Mouse (Mus musculus) bone marrow macrophage, adult 2 months (primary cell): Measurements from ENCODE around the gene Tomm40l. TPM values are rescaled to one million over a fixed set of nuclear protein-coding genes. Genes with fewer than 3 reads are reported as not detected.

Experiments
- H3K27ac ChIP-seq: 2 replicates; pipeline ENCODE4 v1.5.1; 2012; ENCODE audit warnings: low read depth, low read length; ENCODE audit not compliant: insufficient read depth
- H3K4me1 ChIP-seq: 2 replicates; pipeline ENCODE4 v1.6.1; 2012; ENCODE audit warnings: low read length; ENCODE audit not compliant: control insufficient read depth, insufficient read depth
- H3K4me3 ChIP-seq: 2 replicates; pipeline ENCODE4 v1.5.1; 2012; ENCODE audit warnings: mild to moderate bottlenecking, low read length, moderate library complexity; ENCODE audit not compliant: insufficient read depth
- CTCF ChIP-seq: IDR thresholded peaks from 2 replicates; pipeline ENCODE4 v1.5.1; 2012; ENCODE audit warnings: low read depth, mild to moderate bottlenecking, low read length, moderate library complexity
- POLR2A ChIP-seq: IDR thresholded peaks from 2 replicates; pipeline ENCODE4 v1.6.1; 2012; ENCODE audit warnings: mild to moderate bottlenecking, low read depth, low read length, borderline replicate concordance
- polyA plus RNA-seq: library from polyadenylated mRNA; stranded (reverse); fragments of >200 nt; gene quantifications from 2 replicates; pipeline ENCODE4 v1.2.4, GENCODE M21; 2012; ENCODE audit not compliant: missing spikeins, insufficient read depth, insufficient read length

Gene Tomm40l
- polyA plus RNA-seq, 1 experiment = 25.8 TPM

DNA sequence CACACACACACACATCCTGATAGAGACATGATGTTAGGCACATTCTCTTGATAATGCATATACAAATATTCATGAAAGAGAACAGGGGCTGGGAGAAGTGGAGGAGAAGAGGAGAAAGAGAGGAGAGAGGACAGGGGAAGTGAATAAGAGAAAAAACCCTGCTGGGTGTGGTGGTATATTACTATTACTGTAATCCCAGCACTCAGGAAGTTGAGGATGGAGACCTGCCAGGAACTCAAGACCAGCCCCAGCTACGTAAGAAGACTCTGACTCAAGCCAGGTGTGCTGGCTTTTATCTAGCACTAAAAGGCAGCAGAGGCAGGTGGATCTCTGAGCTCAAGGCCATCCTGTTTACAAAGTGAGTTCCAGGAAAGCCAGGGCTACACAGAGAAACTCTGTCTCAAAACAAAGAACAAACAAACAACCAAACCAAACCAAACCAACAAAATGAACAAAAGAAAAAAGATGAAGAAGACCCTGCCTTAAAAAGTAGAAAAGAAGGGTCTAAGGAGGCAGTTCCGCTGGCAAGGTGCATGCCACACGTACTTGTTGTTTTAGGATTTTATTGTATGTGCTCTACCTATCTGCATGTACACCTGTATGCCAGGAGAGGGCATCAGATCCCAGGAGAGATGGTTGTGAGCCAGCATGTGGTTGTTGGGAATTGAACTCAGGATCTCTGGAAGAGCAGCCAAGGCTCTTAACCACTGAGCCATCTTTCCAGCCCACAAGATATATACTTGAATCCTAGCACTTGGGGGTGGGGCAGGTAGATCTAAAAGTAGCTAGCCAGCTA, 41.5 kb upstream of the Tomm40l start:
- no peak for TF ChIP-seq CTCF
- no peak for TF ChIP-seq POLR2A
- Histone ChIP-seq H3K27ac (peak overlapping the region; percentile 61), H3K4me3 (no peak overlapping the region), H3K4me1 (peaks cover 34% of the 10 kb centered on the region)

- H3K27ac ChIP-seq = peak overlapping the region; percentile 69
- TF ChIP-seq POLR2A (no peak), CTCF (no peak)
These were observed 40.9 kb upstream of the Tomm40l start for GRCm38 (mm10) chr1:171263185-171263611.

GRCm38 (mm10) chr1:171262594-171263130, 40.3 kb upstream of the Tomm40l start:
- H3K4me1 ChIP-seq = peaks cover 30% of the 10 kb centered on the region
- H3K27ac ChIP-seq = peak overlapping the region; percentile 69
- H3K4me3 ChIP-seq = peak overlapping the region; percentile 34
- TF ChIP-seq CTCF = no peak
- no peak for TF ChIP-seq POLR2A

More at GRCm38 (mm10) chr1:171263185-171263611, 40.9 kb upstream of the Tomm40l start:
- H3K4me3 ChIP-seq = peak overlapping the region; percentile 34
- H3K4me1 ChIP-seq = peaks cover 30% of the 10 kb centered on the region

DNA sequence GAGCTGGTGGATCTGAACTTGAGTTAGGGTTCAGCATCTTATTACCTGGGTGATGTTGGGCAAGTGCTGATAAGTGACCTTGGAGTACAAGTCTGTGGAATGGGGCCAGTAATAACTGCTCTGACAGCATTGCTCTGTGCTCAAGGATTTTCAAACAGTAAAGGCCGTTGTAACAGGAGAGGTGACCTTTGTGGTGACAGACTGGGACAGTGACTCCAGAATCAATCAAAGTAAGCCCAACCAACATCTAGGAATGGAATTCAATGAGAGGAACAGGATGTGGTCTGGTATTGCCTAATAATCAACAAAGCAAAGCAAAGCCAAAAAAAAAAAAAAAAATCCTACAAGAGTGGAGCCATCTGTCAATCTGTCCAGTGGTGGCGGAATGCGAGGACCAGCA, 38.0 kb upstream of the Tomm40l start:
- Histone ChIP-seq H3K4me3 (no peak overlapping the region), H3K27ac (no peak overlapping the region), H3K4me1 (peaks cover 28% of the 10 kb centered on the region)
- TF ChIP-seq POLR2A (no peak), CTCF (no peak)

DNA sequence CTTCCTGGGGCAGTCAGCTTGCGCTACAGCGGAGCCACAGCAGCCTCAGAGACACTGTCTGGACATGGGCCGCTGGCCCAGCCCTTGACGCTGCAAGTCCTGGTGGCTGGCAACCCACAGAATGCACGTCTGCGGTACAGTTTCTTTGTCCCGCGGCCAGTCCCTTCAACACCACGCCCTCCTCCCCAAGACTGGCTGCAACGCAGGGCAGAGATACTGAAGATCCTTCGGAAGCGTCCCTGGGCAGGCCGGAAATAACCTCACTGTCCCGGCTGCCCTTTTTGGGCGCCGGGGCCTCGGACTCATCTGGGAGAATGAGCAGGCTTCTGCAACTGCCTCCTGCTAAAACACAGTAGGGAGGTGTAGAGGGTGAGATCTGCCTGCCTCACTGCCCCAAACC, 36.6 kb upstream of the Tomm40l start:
- Histone ChIP-seq H3K4me1 (peaks cover 26% of the 10 kb centered on the region), H3K4me3 (no peak overlapping the region), H3K27ac (no peak overlapping the region)
- TF ChIP-seq CTCF = no peak
- no peak for TF ChIP-seq POLR2A

GRCm38 (mm10) chr1:171257781-171258180, 35.5 kb upstream of the Tomm40l start:
- no peak overlapping the region for H3K27ac ChIP-seq
- H3K4me1 ChIP-seq = peaks cover 22% of the 10 kb centered on the region
- TF ChIP-seq POLR2A (no peak), CTCF (no peak)
- no peak overlapping the region for H3K4me3 ChIP-seq

DNA sequence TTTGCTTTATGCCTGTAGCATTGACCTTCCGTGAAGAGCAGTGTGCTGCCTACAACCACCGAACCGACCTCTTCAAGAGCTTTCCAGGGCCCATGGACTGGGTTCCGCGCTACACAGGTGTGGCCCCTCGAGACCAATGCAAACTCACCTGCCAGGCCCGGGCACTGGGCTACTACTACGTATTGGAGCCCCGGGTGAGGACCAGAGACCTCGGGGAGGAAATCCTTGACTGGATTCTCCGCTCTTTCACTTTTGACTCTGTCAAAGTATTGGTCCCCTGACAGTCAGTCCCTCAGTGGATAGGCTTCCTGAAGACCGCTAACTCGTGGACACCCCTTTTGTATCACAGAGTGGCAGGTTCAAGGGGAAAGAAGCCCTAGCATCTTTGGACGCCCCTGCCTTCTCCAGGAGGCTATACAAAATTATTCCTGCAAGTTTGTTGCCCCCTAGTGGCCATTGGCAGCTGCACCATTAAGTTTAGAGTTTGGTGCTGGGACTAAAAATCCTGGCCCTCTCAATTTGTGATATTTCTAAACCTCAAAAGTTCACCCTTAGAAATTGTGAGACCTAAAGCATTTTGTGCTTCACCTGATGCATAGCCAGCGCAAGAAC, 34.7 kb upstream of the Tomm40l start:
- Histone ChIP-seq H3K4me1 (peaks cover 19% of the 10 kb centered on the region), H3K27ac (no peak overlapping the region), H3K4me3 (no peak overlapping the region)
- TF ChIP-seq POLR2A (no peak), CTCF (peak; percentile 58)

DNA sequence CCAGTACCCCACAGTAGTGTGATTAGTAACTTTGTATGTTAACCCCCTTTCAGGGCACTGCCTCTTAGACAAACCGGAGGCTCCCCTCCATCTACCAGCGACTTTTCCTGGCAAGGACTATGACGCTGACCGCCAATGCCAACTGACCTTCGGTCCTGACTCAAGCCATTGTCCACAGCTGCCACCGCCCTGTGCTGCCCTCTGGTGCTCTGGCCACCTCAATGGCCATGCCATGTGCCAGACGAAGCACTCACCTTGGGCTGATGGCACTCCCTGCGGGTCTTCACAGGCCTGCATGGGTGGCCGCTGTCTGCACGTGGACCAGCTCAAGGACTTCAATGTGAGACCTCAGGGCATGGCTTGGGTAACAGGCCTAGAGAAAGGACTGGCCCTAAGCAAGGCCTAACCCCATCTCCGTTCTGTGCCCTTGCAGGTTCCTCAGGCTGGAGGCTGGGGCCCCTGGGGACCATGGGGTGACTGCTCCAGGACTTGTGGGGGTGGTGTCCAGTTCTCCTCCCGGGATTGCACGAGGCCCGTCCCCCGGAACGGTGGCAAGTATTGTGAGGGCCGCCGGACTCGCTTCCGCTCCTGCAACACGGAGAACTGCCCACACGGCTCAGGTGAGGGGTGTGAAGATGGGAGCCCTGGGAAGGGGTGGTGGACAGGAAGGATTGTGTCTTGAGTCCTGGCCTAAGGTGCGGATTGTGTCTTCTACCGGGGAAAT, 33.9 kb upstream of the Tomm40l start:
- TF ChIP-seq POLR2A (no peak), CTCF (no peak)
- no peak overlapping the region for H3K27ac ChIP-seq
- H3K4me3 ChIP-seq = no peak overlapping the region
- H3K4me1 ChIP-seq = peaks cover 15% of the 10 kb centered on the region

DNA sequence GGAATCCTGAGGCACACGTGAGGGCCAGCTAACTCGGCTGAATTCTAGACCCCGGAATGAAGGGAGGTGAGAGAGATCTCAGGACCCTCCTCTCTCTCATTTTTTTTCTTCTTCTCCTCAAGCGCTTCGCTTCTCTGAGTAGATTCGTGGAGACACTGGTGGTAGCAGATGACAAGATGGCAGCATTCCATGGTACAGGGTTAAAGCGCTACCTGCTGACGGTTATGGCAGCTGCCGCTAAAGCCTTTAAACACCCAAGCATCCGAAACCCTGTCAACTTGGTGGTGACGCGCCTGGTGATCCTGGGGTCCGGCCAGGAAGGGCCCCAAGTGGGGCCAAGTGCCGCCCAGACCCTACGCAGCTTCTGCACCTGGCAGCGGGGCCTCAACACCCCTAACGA, 30.1 kb upstream of the Tomm40l start:
- TF ChIP-seq CTCF = no peak
- no peak for TF ChIP-seq POLR2A
- no peak overlapping the region for H3K27ac ChIP-seq
- peaks cover 30% of the 10 kb centered on the region for H3K4me1 ChIP-seq
- H3K4me3 ChIP-seq = no peak overlapping the region
